Mouse (Mus musculus) urinary bladder, postnatal 14 days (tissue): ENCODE data around the gene Tcl1.
"Not testable (repeated sequence)": the region's sequence is repeated elsewhere in the genome, so short reads cannot be mapped to it uniquely, and the experiment has no call there.

Experiments
- DNase-seq: peaks from one replicate; pipeline ENCODE4 v3.0.0; 2021; ENCODE audit warnings: low spot score

The Tcl1 gene

GRCm38 (mm10) chr12:105181040-105181644, 41.5 kb downstream of the Tcl1 start:
- DNase-seq: not testable (repeated sequence)

- not testable (repeated sequence) for DNase-seq
Measured at GRCm38 (mm10) chr12:105176044-105176443, 46.5 kb downstream of the Tcl1 start, which contains the start of gene Tcl1b5. Gene Tcl1b5, plus strand, starts transcription at chr12:105176344.

- DNase-seq: peak; percentile 56
Measured at GRCm38 (mm10) chr12:105174318-105174717, 48.3 kb downstream of the Tcl1 start.

- DNase-seq: no peak
Measured at GRCm38 (mm10) chr12:105173366-105173765, 49.2 kb downstream of the Tcl1 start.
